9 mouse cellular contexts compared by ENCODE assay signal in the genomic region with DNA sequence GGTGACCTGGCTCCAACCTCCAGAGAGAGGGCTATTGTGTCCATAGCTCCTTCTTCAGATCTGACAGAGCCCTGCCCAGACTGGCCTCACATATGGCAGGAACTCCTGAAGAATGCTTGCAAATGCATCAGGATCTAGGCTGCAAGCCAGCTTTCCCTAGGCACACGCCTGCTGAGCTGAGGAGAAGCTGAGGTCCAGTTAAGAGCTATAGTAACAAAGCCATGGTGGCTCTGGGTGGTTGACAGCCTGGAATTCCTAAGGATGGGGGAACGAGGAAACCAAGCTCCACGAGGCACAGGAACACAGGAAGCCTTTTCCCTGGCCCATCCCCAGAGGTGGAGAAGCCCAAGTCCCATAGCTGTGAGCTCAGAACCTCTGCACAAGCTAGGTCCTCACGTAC. TPM values are rescaled to one million over a fixed set of nuclear protein-coding genes. Genes with fewer than 3 reads are reported as not detected.
DNase-seq lines count a peak whose midpoint lies in the region; ATAC-seq lines count a peak whose summit lies in the region.
"Had no signal": no experiment of that assay in that cellular context is flagged by ENCODE, and none has a peak within 500 bp of the region (broad histone marks: within the 10 kb centered on the region; RNA-seq: fewer than 3 reads in every experiment).

No protein-coding gene starts in this region.

- peak; percentile 47; the same call in 1 of the 2 replicates for ATAC-seq in forebrain, embryonic 16.5 days
- no peak for ATAC-seq in limb, embryonic 12.5 days (ENCODE audit: insufficient number of reproducible peaks, insufficient read depth, low FRiP score, low TSS enrichment, low read depth)

- no peak overlapping the region for H3K9ac ChIP-seq in forebrain, embryonic 16.5 days (replicated peaks; ENCODE audit: low read depth, low read length)
- peak overlapping the region; percentile 23; the same call in 1 of the 2 replicates for H3K9ac ChIP-seq in limb, embryonic 12.5 days (replicated peaks)

- WGBS in forebrain, embryonic 16.5 days, result 25% methylated on average over 4 of the region's 4 CpGs
- 34% methylated on average over 4 of the region's 4 CpGs for WGBS in limb, embryonic 12.5 days

- peak overlapping the region; percentile 44; the same call in 1 of the 2 replicates for H3K27ac ChIP-seq in forebrain, embryonic 16.5 days (ENCODE audit: low read length)
- H3K27ac ChIP-seq in limb, embryonic 12.5 days, result peak overlapping the region; percentile 67
- H3K27ac ChIP-seq: left cerebral cortex, adult 2 months had no signal

- no peak overlapping the region for H3K4me2 ChIP-seq in forebrain, embryonic 16.5 days (ENCODE audit: low read length)
- H3K4me2 ChIP-seq in limb, embryonic 12.5 days, result no peak overlapping the region; the same call in 1 of the 2 replicates

- H3K36me3 ChIP-seq in forebrain, embryonic 16.5 days (ENCODE audit: control insufficient read depth, insufficient read depth), result no peaks in the 10 kb centered on the region
- H3K36me3 ChIP-seq in limb, embryonic 12.5 days, result peaks cover 49% of the 10 kb centered on the region

- no peaks in the 10 kb centered on the region for H3K9me3 ChIP-seq in forebrain, embryonic 16.5 days (ENCODE audit: control insufficient read depth, low read length)
- no peaks in the 10 kb centered on the region for H3K9me3 ChIP-seq in limb, embryonic 12.5 days

- no peaks in the 10 kb centered on the region for H3K27me3 ChIP-seq in forebrain, embryonic 16.5 days (replicated peaks; ENCODE audit: control insufficient read depth, insufficient read depth, low read length)
- H3K27me3 ChIP-seq in limb, embryonic 12.5 days, result no peaks in the 10 kb centered on the region

- no peak overlapping the region for H3K4me3 ChIP-seq in forebrain, embryonic 16.5 days (replicated peaks; ENCODE audit: low read length)
- no peak overlapping the region for H3K4me3 ChIP-seq in limb, embryonic 12.5 days (replicated peaks)
- H3K4me3 ChIP-seq: left cerebral cortex, adult 2 months had no signal

- DNase-seq in cerebellum, adult 18-20 months, result peak; percentile 59 to 65
- DNase-seq in cerebellum, postnatal 4 days (ENCODE audit: low spot score in 2 of 2), result no peak
- peak; percentile 80 for DNase-seq in Muller cell, postnatal 12 days (ENCODE audit: inconsistent ontology term)
- DNase-seq in spleen, postnatal 14 days (ENCODE audit: low spot score in 2 of 2), result no peak
- DNase-seq in adrenal gland, postnatal 14 days, result no peak
- no peak for DNase-seq in MN1 (ENCODE audit: low spot score)

- peaks cover 15% of the 10 kb centered on the region for H3K4me1 ChIP-seq in forebrain, embryonic 16.5 days (replicated peaks; ENCODE audit: control insufficient read depth, insufficient read depth, low read length)
- H3K4me1 ChIP-seq in limb, embryonic 12.5 days (replicated peaks), result peaks cover 44% of the 10 kb centered on the region

RNA-seq across cellular contexts. Expression of gene 2310022B05Rik, which starts 10.6 kb away (rescaled TPM):
- 26.0 and 29.4 TPM in 2 replicates for polyA plus RNA-seq in forebrain, embryonic 16.5 days (2015; fragmentation: Nextera tagmentation; extraction: Ambion mirVana)
- 29.1 and 33.1 TPM in 2 replicates for polyA plus RNA-seq in limb, embryonic 12.5 days (2016; fragmentation: Nextera tagmentation; extraction: Ambion mirVana)
- total RNA-seq in adrenal gland, postnatal 14 days (2021), result 38.6 and 39.1 TPM in 2 replicates

Comparison
In these comparisons a context has a peak if more than half of its experiments do, and no peak if none do; other contexts are left out.
1. DNase-seq: peak in cerebellum, adult 18-20 months (2 of 2) and Muller cell, postnatal 12 days (single experiment); none in cerebellum, postnatal 4 days (0 of 2), spleen, postnatal 14 days (0 of 2), adrenal gland, postnatal 14 days (single experiment) and MN1 (single experiment).